Mouse (Mus musculus) gastrocnemius, postnatal 36 days (tissue): ENCODE measurements at regions not wholly inside any gene's neighbourhood (a gene's known extent, or its start where the extent isn't known, plus 50 kb on each side); places are given as distances from the start of the nearest gene placed in this dataset.

Source experiments
- DNase-seq, 2 experiments: peaks; one replicate each; pipeline ENCODE4 v3.0.0; 2022
- intact Hi-C: fragments of 180-260 bp; cut with DNase I; formaldehyde crosslinking; loops from one replicate; pipeline ENCODE4 v1.15.1; 2025

GRCm38 (mm10) chr4:12770131-12770780 lies 598.4 kb upstream of the Fam92a start:
- no peak for DNase-seq
- intact Hi-C loops, result no loop called here

GRCm38 (mm10) chr4:12769092-12769491 lies 597.3 kb upstream of the Fam92a start:
- intact Hi-C loops, result no loop called here
- no peak for DNase-seq

GRCm38 (mm10) chr4:12766763-12767162 lies 594.9 kb upstream of the Fam92a start:
- intact Hi-C loops, result no loop called here
- DNase-seq, result no peak

GRCm38 (mm10) chr4:12750817-12751216 lies 579.0 kb upstream of the Fam92a start:
- no peak for DNase-seq
- intact Hi-C loops, result no loop called here

- no peak for DNase-seq
- intact Hi-C loops, result no loop called here
These were observed 578.1 kb upstream of the Fam92a start for GRCm38 (mm10) chr4:12749874-12750273.

- no peak for DNase-seq
- intact Hi-C loops, result no loop called here
These were observed 572.0 kb upstream of the Fam92a start for GRCm38 (mm10) chr4:12743714-12744327.

GRCm38 (mm10) chr4:12736411-12736810 lies 564.6 kb upstream of the Fam92a start:
- intact Hi-C loops, result no loop called here
- DNase-seq, result no peak

- DNase-seq, result no peak
- intact Hi-C loops, result no loop called here
These were observed 528.4 kb upstream of the Fam92a start for GRCm38 (mm10) chr4:12700189-12700588.

GRCm38 (mm10) chr4:12677814-12678213 lies 506.0 kb upstream of the Fam92a start:
- no peak for DNase-seq
- intact Hi-C loops, result no loop called here

GRCm38 (mm10) chr4:12671399-12671798 lies 499.6 kb upstream of the Fam92a start:
- DNase-seq, result no peak
- intact Hi-C loops, result no loop called here

GRCm38 (mm10) chr4:12663176-12663575 lies 491.4 kb upstream of the Fam92a start:
- intact Hi-C loops, result no loop called here
- DNase-seq, result no peak

GRCm38 (mm10) chr4:12662683-12663082 lies 490.9 kb upstream of the Fam92a start:
- no peak for DNase-seq
- intact Hi-C loops, result no loop called here

GRCm38 (mm10) chr4:12659084-12659483 lies 487.3 kb upstream of the Fam92a start:
- no peak for DNase-seq
- intact Hi-C loops, result no loop called here

GRCm38 (mm10) chr4:12658594-12658993 lies 486.8 kb upstream of the Fam92a start:
- no peak for DNase-seq
- intact Hi-C loops, result no loop called here

- intact Hi-C loops, result no loop called here
- DNase-seq, result no peak
These were observed 486.0 kb upstream of the Fam92a start for GRCm38 (mm10) chr4:12657820-12658219.

- DNase-seq, result peak; percentile 3 to 14
These were observed 485.2 kb upstream of the Fam92a start for GRCm38 (mm10) chr4:12656924-12657603.

GRCm38 (mm10) chr4:12655457-12656228 lies 483.8 kb upstream of the Fam92a start:
- DNase-seq, result no peak
- intact Hi-C loops, result no loop called here

More at GRCm38 (mm10) chr4:12656924-12657603, 485.2 kb upstream of the Fam92a start:
- intact Hi-C loops, result no loop called here

GRCm38 (mm10) chr4:12654568-12655456 lies 483.0 kb upstream of the Fam92a start:
- DNase-seq, result no peak
- intact Hi-C loops, result no loop called here

- intact Hi-C loops, result no loop called here
- DNase-seq, result no peak
These were observed 475.9 kb upstream of the Fam92a start for GRCm38 (mm10) chr4:12647732-12648131.

GRCm38 (mm10) chr4:12642525-12642928 lies 470.7 kb upstream of the Fam92a start:
- no peak for DNase-seq
- intact Hi-C loops, result no loop called here
